Mouse (Mus musculus) embryonic facial prominence, embryonic 11.5 days (tissue): Measurements from ENCODE around the gene Stom. TPM values are rescaled to one million over a fixed set of nuclear protein-coding genes. Genes with fewer than 3 reads are reported as not detected.

Experiments used
- ATAC-seq: fragments of 200-750 bp; cut with Nextera tagmentation; replicated peaks from 2 replicates; pipeline ENCODE4 v1.8.0; 2017; ENCODE audit warnings: low read depth; ENCODE audit not compliant: insufficient number of reproducible peaks, low FRiP score, low TSS enrichment
- DNase-seq: peaks from one replicate; pipeline ENCODE4 v3.0.0-alpha.2; 2015; ENCODE audit warnings: low spot score
- H3K27ac ChIP-seq: fragments of 300-500 bp; sonication (generic); replicated peaks from 2 replicates; pipeline ENCODE4 v1.5.1; 2014; ENCODE audit warnings: mild to moderate bottlenecking, low read depth, low read length, control low read depth
- H3K27me3 ChIP-seq: fragments of 300-500 bp; sonication (generic); 2 replicates; pipeline ENCODE4 v1.6.1; 2014; ENCODE audit warnings: mild to moderate bottlenecking, low read length, moderate library complexity, mixed read lengths; ENCODE audit not compliant: control insufficient read depth, insufficient read depth
- H3K36me3 ChIP-seq: fragments of 300-500 bp; sonication (generic); replicated peaks from 2 replicates; pipeline ENCODE4 v1.6.1; 2014; ENCODE audit warnings: low read depth, mild to moderate bottlenecking, low read length, moderate library complexity, mixed read lengths; ENCODE audit not compliant: control insufficient read depth, insufficient read depth
- H3K4me1 ChIP-seq: fragments of 300-500 bp; sonication (generic); 2 replicates; pipeline ENCODE4 v1.6.1; 2014; ENCODE audit warnings: low read length, mixed read lengths; ENCODE audit not compliant: control insufficient read depth, insufficient read depth
- H3K4me2 ChIP-seq: fragments of 300-500 bp; sonication (generic); 2 replicates; pipeline ENCODE4 v1.6.1; 2014; ENCODE audit warnings: low read depth, mild to moderate bottlenecking, control low read depth, low read length, moderate library complexity
- H3K4me3 ChIP-seq: fragments of 300-500 bp; sonication (generic); 2 replicates; pipeline ENCODE4 v1.5.1; 2014; ENCODE audit warnings: low read depth, low read length, control low read depth
- H3K9ac ChIP-seq: fragments of 300-500 bp; sonication (generic); replicated peaks from 2 replicates; pipeline ENCODE4 v1.6.1; 2014; ENCODE audit warnings: mild to moderate bottlenecking, control low read depth, low read length
- H3K9me3 ChIP-seq: fragments of 300-500 bp; sonication (generic); replicated peaks from 2 replicates; pipeline ENCODE4 v1.6.1; 2016; ENCODE audit warnings: mild to moderate bottlenecking, low read length, inconsistent platforms, mixed read lengths; ENCODE audit not compliant: control insufficient read depth
- WGBS: fragments of 180-500 bp; shearing (Covaris S2); extraction: QIAGEN DNeasy Blood & Tissue Kit; methylation state at CpG from one replicate; pipeline ENCODE4 v1.1.7; 2014; 5-methylcytosine and 5-hydroxymethylcytosine counted together
- polyA plus RNA-seq: library from polyadenylated mRNA; unstranded; fragments of >200 nt; fragmentation: Nextera tagmentation; extraction: Ambion mirVana; gene quantifications from 2 replicates; pipeline ENCODE4 v1.2.1, GENCODE M21; 2014

Gene Stom
- polyA plus RNA-seq, 1 experiment from 2014 or later = 22.7 TPM

- H3K4me2 ChIP-seq = no peak overlapping the region
- H3K27ac ChIP-seq = no peak overlapping the region
- no peaks in the 10 kb centered on the region for H3K36me3 ChIP-seq
- H3K27me3 ChIP-seq = peaks cover 10% of the 10 kb centered on the region; the same call in 1 of the 2 replicates
- H3K4me1 ChIP-seq = no peaks in the 10 kb centered on the region; the same call in 1 of the 2 replicates
- no peak for ATAC-seq
- no peaks in the 10 kb centered on the region for H3K9me3 ChIP-seq
- no peak for DNase-seq
- no peak overlapping the region for H3K9ac ChIP-seq
- no peak overlapping the region for H3K4me3 ChIP-seq
- 78% methylated on average over 7 of the region's 7 CpGs for WGBS
These were observed 58.2 kb downstream of the Stom start for GRCm38 (mm10) chr2:35278371-35279210.

GRCm38 (mm10) chr2:35277686-35278085, 59.1 kb downstream of the Stom start:
- ATAC-seq (no peak), DNase-seq (no peak)
- H3K4me1 ChIP-seq = peaks cover 4% of the 10 kb centered on the region
- H3K9me3 ChIP-seq = no peaks in the 10 kb centered on the region
- no peak overlapping the region for H3K27ac ChIP-seq
- no peak overlapping the region for H3K4me3 ChIP-seq
- 88% methylated on average over 3 of the region's 3 CpGs for WGBS
- no peak overlapping the region for H3K9ac ChIP-seq
- no peaks in the 10 kb centered on the region for H3K36me3 ChIP-seq
- no peak overlapping the region for H3K4me2 ChIP-seq
- peaks cover 8% of the 10 kb centered on the region; the same call in 1 of the 2 replicates for H3K27me3 ChIP-seq

- no peaks in the 10 kb centered on the region for H3K9me3 ChIP-seq
- H3K36me3 ChIP-seq = no peaks in the 10 kb centered on the region
- no peak; the same call in 1 of the 2 replicates for ATAC-seq
- no peak overlapping the region for H3K4me2 ChIP-seq
- peak; percentile 76 for DNase-seq
- H3K4me3 ChIP-seq = no peak overlapping the region
- WGBS = 13% methylated on average over 2 of the region's 2 CpGs
- no peaks in the 10 kb centered on the region for H3K27me3 ChIP-seq
- no peak overlapping the region for H3K9ac ChIP-seq
- H3K4me1 ChIP-seq = peaks cover 7% of the 10 kb centered on the region
- peak overlapping the region; percentile 61 for H3K27ac ChIP-seq
These were observed 63.2 kb downstream of the Stom start for GRCm38 (mm10) chr2:35273536-35273935.

- DNase-seq = no peak
- WGBS = 83% methylated on average over 6 of the region's 6 CpGs
- H3K27ac ChIP-seq = no peak overlapping the region
These were observed 63.9 kb downstream of the Stom start for GRCm38 (mm10) chr2:35272881-35273280.

GRCm38 (mm10) chr2:35271817-35272216, 65.0 kb downstream of the Stom start:
- H3K4me2 ChIP-seq = no peak overlapping the region
- WGBS = 53% methylated on average over 2 of the region's 2 CpGs
- no peak overlapping the region for H3K9ac ChIP-seq
- no peaks in the 10 kb centered on the region for H3K27me3 ChIP-seq
- DNase-seq (no peak), ATAC-seq (no peak)
- H3K4me1 ChIP-seq = peaks cover 7% of the 10 kb centered on the region
- H3K27ac ChIP-seq = no peak overlapping the region
- no peak overlapping the region for H3K4me3 ChIP-seq
- H3K9me3 ChIP-seq = no peaks in the 10 kb centered on the region
- H3K36me3 ChIP-seq = no peaks in the 10 kb centered on the region

More at GRCm38 (mm10) chr2:35272881-35273280, 63.9 kb downstream of the Stom start:
- H3K4me2 ChIP-seq = no peak overlapping the region
- peaks cover 7% of the 10 kb centered on the region for H3K4me1 ChIP-seq
- H3K9me3 ChIP-seq = no peaks in the 10 kb centered on the region
- H3K27me3 ChIP-seq = no peaks in the 10 kb centered on the region
- H3K36me3 ChIP-seq = no peaks in the 10 kb centered on the region
- H3K4me3 ChIP-seq = no peak overlapping the region
- no peak for ATAC-seq
- no peak overlapping the region for H3K9ac ChIP-seq

GRCm38 (mm10) chr2:35270531-35270984, 66.2 kb downstream of the Stom start:
- ATAC-seq (no peak), DNase-seq (peak; percentile 75)
- Histone ChIP-seq H3K9me3 (no peaks in the 10 kb centered on the region), H3K9ac (no peak overlapping the region), H3K4me3 (no peak overlapping the region), H3K4me1 (peaks cover 11% of the 10 kb centered on the region), H3K4me2 (no peak overlapping the region), H3K27me3 (no peaks in the 10 kb centered on the region), H3K27ac (no peak overlapping the region), H3K36me3 (no peaks in the 10 kb centered on the region)
- WGBS = 20% methylated on average over 10 of the region's 10 CpGs

GRCm38 (mm10) chr2:35269716-35270260, 67.0 kb downstream of the Stom start:
- ATAC-seq = no peak
- no peak overlapping the region for H3K4me3 ChIP-seq
- H3K27ac ChIP-seq = no peak overlapping the region
- peaks cover 12% of the 10 kb centered on the region for H3K4me1 ChIP-seq
- 53% methylated on average over 4 of the region's 4 CpGs for WGBS
- H3K4me2 ChIP-seq = no peak overlapping the region
- H3K27me3 ChIP-seq = no peaks in the 10 kb centered on the region
- no peak overlapping the region for H3K9ac ChIP-seq
- H3K9me3 ChIP-seq = no peaks in the 10 kb centered on the region
- DNase-seq = no peak
- no peaks in the 10 kb centered on the region for H3K36me3 ChIP-seq

GRCm38 (mm10) chr2:35269136-35269535, 67.6 kb downstream of the Stom start:
- 82% methylated on average over 6 of the region's 6 CpGs for WGBS
- no peak overlapping the region for H3K27ac ChIP-seq
- H3K36me3 ChIP-seq = no peaks in the 10 kb centered on the region
- no peak for DNase-seq
- no peak overlapping the region for H3K4me2 ChIP-seq
- no peaks in the 10 kb centered on the region for H3K9me3 ChIP-seq
- peaks cover 12% of the 10 kb centered on the region for H3K4me1 ChIP-seq
- no peak overlapping the region for H3K4me3 ChIP-seq
- no peak overlapping the region for H3K9ac ChIP-seq
- no peaks in the 10 kb centered on the region for H3K27me3 ChIP-seq
- ATAC-seq = no peak
